Mouse (Mus musculus) neural tube, embryonic 10.5 days (tissue): ENCODE results near the gene Ighmbp2.
"Not testable (repeated sequence)": the region's sequence is repeated elsewhere in the genome, so short reads cannot be mapped to it uniquely, and the experiment has no call there.

Experiments
- DNase-seq: peaks from one replicate; pipeline ENCODE4 v3.0.0-alpha.2; 2017; ENCODE audit warnings: low spot score; ENCODE audit errors: extremely low spot score

The Ighmbp2 gene

DNA sequence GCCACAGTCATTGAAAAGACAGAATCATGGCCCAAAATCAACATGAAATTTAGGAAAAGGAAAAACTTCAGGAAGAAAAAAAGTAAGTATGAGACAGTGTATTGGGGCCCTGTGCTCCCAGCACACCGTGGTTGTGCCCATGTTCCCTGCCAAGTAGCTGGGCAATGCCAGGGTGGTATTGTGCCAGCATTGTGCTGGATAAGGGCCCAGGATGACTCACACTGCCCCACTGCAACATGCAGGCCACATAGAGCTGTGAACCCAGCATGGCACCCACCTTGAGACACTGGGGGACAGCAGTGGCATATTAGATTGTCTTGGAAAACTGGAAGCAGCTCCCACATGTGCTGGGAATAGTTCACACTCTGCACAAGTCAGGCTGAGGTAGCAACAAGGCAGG is 6.2 kb upstream of the Ighmbp2 start:
- DNase-seq, result no peak

GRCm38 (mm10) chr19:3281886-3282285 is 931 bp downstream of the Ighmbp2 start:
- DNase-seq, result no peak

GRCm38 (mm10) chr19:3275744-3276365 is 7.0 kb downstream of the Ighmbp2 start:
- DNase-seq, result no peak

GRCm38 (mm10) chr19:3273331-3273730 is 9.5 kb downstream of the Ighmbp2 start:
- no peak for DNase-seq

DNA sequence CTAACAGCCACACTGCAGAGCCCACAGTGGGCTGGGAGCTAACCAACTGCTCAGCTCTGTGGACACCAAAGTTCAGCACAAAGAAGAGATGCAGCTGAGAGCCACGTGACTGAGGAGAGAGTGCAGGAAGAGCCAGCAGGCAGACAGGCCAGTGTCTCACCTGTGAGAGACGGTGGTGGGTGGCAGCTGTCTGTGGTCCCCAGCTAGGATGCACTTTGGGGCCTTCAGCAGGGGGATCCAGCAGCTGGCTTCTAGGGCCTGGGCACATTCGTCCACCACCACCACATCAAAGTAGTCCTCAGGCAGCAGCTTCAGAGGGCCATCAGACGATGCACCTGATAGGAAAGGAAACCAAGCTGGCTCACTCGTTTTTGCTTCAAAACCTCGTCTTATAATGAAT is 11.5 kb downstream of the Ighmbp2 start:
- no peak for DNase-seq

DNA sequence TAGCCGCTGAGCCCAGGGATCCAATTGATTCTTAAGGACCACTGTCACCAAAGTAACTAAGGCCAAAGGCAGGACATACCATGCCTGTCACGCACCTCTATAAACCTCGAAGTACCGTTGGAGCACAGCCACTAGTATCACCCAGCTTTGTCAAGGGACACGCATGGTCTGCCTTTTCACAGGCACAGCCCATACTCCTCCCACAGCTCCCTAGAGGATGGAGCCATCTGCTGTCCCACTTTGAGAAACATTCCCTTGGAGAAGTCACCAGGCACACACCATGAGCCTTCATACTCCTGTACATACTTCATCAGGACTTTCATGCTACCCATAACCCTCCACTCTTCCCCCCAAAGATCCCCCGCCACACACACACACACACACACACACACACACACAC is 13.0 kb downstream of the Ighmbp2 start:
- no peak for DNase-seq

DNA sequence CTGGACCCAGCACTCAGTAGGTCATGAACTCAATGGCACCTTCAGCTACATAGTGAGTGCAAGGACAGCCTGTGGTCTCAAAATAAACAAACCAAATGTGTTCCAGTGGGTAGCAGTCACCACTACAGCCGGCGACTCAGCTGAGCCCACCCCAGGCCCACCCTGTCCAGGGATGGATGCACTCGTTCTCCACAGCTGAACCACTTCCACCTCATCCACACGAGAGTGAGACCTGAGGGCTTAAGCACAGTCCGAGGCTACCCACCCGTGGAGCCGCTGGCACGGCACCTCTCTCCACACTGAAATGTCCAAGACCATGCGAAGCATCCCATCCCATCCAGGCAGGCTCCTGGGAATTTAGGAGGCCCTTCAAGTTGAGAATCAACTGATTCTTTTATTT is 13.5 kb downstream of the Ighmbp2 start:
- no peak for DNase-seq

DNA sequence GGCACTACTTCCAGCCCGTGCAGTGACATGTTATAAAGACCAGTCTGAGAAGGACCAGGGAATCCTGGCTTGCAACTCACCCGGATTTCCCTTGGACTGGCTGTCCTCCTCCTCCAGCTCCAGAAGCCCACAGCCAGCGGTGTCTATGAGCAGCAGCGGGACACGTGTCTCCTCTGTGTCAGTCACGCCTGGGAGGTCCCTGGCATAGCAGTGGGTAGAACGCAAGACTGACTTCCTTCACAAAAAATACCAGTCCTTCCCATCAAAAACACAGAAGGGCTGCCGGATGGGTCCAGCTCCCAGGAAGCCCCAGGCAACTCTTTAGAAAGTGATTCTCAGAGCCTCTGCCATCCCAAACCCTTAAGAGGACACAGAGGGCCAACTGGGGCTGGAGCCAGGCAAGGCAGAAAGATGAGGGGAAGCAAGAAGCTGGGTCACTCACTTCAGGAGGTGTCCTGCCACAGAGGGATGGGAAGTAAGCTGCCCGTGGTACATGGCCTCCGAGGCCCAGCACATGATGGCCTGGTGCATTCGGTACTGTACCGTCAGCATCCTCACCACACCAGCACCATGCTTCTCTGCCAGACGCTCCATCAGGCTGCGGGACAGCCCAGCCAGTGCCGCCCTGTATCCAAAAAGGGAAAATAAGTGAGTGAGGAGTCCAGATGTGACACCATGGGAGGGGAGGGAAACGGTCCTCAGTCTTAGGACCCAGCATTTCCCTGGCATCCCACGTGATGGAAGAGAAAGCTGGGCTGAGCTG is 14.4 kb downstream of the Ighmbp2 start:
- DNase-seq, result no peak

DNA sequence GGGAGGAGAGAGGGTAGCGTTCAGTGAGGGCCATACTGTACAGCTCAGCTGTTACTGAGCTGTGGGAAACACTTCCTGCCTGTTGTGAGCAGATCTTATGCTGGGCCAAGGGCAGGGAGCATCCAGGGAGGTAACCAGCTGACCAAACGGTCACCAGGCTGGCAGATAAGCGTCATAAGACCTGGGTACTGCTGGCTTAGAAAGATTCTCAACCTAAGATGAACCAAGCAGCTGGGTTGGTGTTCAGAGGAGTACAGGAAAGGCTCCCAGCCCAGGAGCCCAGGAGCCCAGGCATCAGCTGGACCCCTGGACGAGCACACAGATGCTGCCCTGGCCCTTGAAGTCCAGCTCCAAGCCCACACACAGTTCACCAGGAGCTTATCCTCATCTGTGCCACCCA is 15.5 kb downstream of the Ighmbp2 start:
- no peak for DNase-seq

GRCm38 (mm10) chr19:3266676-3267075 is 16.1 kb downstream of the Ighmbp2 start:
- DNase-seq, result no peak

GRCm38 (mm10) chr19:3266136-3266535 is 16.7 kb downstream of the Ighmbp2 start:
- DNase-seq, result no peak

DNA sequence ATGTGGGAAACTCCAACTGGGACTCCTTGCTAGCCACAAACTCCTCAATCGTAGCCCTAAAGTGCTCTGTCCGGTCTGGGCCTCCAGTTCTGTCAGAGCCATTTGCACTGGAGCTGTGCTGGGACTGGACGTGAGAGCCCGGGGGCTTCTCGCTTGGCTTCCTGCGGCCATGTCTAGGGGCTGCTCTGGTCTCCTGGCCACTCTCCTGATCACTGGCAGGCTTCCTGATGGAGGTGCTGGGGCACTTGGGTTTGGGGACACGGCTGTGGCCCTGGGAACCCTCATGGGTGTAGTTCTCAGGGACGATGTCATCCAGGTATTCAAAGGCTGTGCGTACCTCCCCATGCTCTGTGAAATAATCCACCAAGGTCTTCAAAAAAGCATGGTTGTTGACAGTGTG is 17.6 kb downstream of the Ighmbp2 start:
- DNase-seq, result no peak

- DNase-seq, result peak; percentile 10
Observed at GRCm38 (mm10) chr19:3264348-3264747, 18.5 kb downstream of the Ighmbp2 start.

GRCm38 (mm10) chr19:3261764-3262525 is 20.9 kb downstream of the Ighmbp2 start:
- DNase-seq, result no peak

- no peak for DNase-seq
Observed at GRCm38 (mm10) chr19:3261336-3261735, 21.5 kb downstream of the Ighmbp2 start.

DNA sequence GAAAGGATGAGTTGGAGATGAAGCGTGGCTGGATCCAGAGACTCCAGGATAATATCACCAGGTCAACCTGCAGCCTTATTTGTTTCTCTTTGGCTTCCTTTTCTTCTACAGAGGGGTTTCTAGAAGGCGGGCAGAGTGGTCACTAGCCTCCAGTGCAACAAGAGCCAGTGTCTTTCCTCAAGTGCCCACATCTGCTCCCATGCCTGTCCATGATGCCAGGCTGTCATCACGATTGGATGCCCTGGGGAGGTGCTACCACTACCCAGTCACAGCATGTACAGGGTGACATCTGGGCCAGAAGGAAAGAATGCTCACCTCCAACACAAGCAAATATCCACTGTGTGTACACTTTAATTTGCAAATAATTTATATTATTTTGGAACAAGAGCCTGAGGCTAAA is 22.2 kb downstream of the Ighmbp2 start:
- DNase-seq, result peak; percentile 9

DNA sequence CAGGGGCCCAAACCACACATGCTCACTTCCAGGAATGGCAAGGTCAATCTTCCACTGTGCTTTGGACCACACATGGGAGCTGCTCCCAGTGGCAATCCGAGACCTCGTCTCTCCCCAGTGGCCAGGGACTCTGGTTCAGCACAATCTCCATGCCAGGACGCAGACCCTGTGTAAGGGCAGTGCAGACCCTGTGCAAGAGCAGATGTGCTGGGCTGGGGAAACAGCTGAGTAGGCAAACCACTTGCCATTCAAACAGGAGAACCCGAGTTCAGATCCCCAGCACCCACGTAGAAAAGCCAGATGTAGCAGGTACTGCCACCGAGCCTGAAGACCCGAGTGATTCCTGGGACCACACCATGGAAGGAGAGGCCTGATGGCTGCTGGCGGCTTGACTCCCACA is 22.8 kb downstream of the Ighmbp2 start:
- peak; percentile 9 for DNase-seq

- not testable (repeated sequence) for DNase-seq
Observed at GRCm38 (mm10) chr19:3225261-3225660, 57.6 kb downstream of the Ighmbp2 start.

GRCm38 (mm10) chr19:3214937-3215336 is 67.9 kb downstream of the Ighmbp2 start:
- not testable (repeated sequence) for DNase-seq
